Mouse (Mus musculus) heart, embryonic 16.5 days (tissue): ENCODE measurements around the gene Slc1a3. TPM values are rescaled to one million over a fixed set of nuclear protein-coding genes. Genes with fewer than 3 reads are reported as not detected.

Source experiments
- ATAC-seq: fragments of 200-750 bp; cut with Nextera tagmentation; replicated peaks from 2 replicates; pipeline ENCODE4 v1.8.0; 2017; ENCODE audit warnings: moderate number of reproducible peaks; ENCODE audit not compliant: insufficient read depth, low FRiP score; ENCODE audit errors: extremely low read depth
- H3K27ac ChIP-seq: fragments of 300-500 bp; sonication (generic); 2 replicates; pipeline ENCODE4 v1.5.1; 2014; ENCODE audit warnings: mild to moderate bottlenecking, low read length, control low read depth, moderate library complexity
- H3K27me3 ChIP-seq: fragments of 300-500 bp; sonication (generic); 2 replicates; pipeline ENCODE4 v1.6.1; 2014; ENCODE audit warnings: low read length, mixed read lengths; ENCODE audit not compliant: control insufficient read depth, insufficient read depth
- H3K36me3 ChIP-seq: fragments of 300-500 bp; sonication (generic); 2 replicates; pipeline ENCODE4 v1.6.1; 2014; ENCODE audit not compliant: control insufficient read depth, insufficient read depth
- H3K4me1 ChIP-seq: fragments of 300-500 bp; sonication (generic); 2 replicates; pipeline ENCODE4 v1.6.1; 2014; ENCODE audit warnings: low read length, mixed read lengths; ENCODE audit not compliant: control insufficient read depth, insufficient read depth
- H3K4me2 ChIP-seq: fragments of 300-500 bp; sonication (generic); 2 replicates; pipeline ENCODE4 v1.6.1; 2014; ENCODE audit warnings: low read depth, mild to moderate bottlenecking, control low read depth, low read length
- H3K4me3 ChIP-seq: fragments of 300-500 bp; sonication (generic); 2 replicates; pipeline ENCODE4 v1.5.1; 2014; ENCODE audit warnings: mild to moderate bottlenecking, control low read depth, low read length
- H3K9ac ChIP-seq: fragments of 300-500 bp; sonication (generic); 2 replicates; pipeline ENCODE4 v1.6.1; 2014; ENCODE audit warnings: low read length, control low read depth
- H3K9me3 ChIP-seq: fragments of 300-500 bp; sonication (generic); replicated peaks from 2 replicates; pipeline ENCODE4 v1.6.1; 2016; ENCODE audit warnings: low read length; ENCODE audit not compliant: control insufficient read depth
- WGBS: fragments of 180-500 bp; shearing (Covaris S2); extraction: QIAGEN DNeasy Blood & Tissue Kit; methylation state at CpG from one replicate; pipeline ENCODE4 v1.1.7; 2014; 5-methylcytosine and 5-hydroxymethylcytosine counted together
- polyA plus RNA-seq: library from polyadenylated mRNA; unstranded; fragments of >200 nt; fragmentation: Nextera tagmentation; extraction: Ambion mirVana; gene quantifications from 2 replicates; pipeline ENCODE4 v1.2.1, GENCODE M21; 2015

Slc1a3 gene
- polyA plus RNA-seq, 1 experiment from 2014 or later = 15.2 TPM

DNA sequence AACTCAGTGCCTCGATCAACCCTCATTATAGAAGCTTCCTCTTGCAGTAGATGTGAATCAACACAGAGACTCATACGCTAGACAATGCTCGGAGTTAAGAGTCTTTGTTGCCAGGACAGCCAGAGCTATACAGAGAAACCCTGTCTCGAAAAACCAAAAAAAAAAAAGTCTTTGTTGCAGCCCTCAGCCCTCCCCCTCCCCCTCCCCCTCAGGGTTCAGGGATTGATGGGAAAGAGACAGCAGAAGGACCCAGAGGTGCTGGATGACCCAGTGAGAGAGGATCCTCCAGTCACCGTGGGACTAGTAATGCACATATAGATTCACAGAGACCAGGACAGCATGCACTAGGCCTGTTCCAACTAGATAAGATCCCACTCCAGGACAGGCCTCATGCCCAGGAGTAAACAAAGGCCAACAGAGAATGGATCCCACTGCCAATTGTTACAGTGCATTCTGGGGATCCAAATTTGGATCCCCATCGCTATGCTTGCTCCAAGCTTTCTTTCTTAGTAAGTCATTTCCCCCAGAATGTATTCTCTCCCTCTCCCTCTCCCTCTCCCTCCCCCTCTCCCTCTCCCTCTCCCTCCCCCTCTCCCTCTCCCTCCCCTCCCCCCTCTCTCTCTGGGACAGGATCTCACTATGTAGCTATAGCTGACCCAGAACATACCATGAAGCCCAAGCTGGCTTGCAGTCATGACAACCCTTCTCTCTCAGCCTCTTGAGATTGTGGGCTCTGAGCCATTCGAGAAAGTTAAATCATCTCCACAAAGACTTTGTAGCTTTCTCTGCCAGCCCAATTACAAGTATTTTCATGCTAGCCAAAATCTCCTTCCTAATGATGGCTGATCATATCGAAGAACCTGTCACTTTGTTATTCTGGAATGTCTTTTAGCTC lies 52.2 kb downstream of the Slc1a3 start:
- H3K4me2 ChIP-seq = no peak overlapping the region
- H3K4me1 ChIP-seq = peaks cover 18% of the 10 kb centered on the region
- no peaks in the 10 kb centered on the region for H3K36me3 ChIP-seq
- no peaks in the 10 kb centered on the region for H3K27me3 ChIP-seq
- no peak overlapping the region; the same call in 1 of the 2 replicates for H3K27ac ChIP-seq
- 63% methylated on average over 8 of the region's 8 CpGs for WGBS
- no peaks in the 10 kb centered on the region for H3K9me3 ChIP-seq
- no peak overlapping the region for H3K9ac ChIP-seq
- no peak overlapping the region for H3K4me3 ChIP-seq
- ATAC-seq = 0 out of 2 replicates have a peak, but pooled peaks have one; percentile 38

DNA sequence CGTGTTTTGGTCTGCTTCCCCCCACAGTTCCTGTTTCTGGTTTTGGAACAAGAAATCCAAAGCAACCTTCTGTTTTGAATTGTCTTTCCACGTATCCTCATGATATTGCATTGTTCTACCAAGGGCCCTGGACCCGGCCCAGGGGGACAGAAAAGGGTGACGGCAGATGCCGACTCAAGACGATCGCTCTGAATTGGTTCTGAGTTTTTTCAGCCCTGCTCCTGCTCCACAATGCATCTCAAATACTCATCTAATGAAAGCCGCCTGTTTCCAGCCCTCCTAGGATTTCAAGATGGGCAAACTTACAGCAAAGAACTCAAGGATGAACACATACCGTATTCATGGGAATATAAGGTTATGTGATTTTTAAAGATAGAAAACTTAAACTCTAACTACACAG lies 55.3 kb downstream of the Slc1a3 start:
- H3K4me2 ChIP-seq = no peak overlapping the region
- no peaks in the 10 kb centered on the region for H3K27me3 ChIP-seq
- no peaks in the 10 kb centered on the region for H3K9me3 ChIP-seq
- H3K9ac ChIP-seq = no peak overlapping the region
- no peak for ATAC-seq
- 68% methylated on average over 9 of the region's 9 CpGs for WGBS
- H3K4me1 ChIP-seq = peaks cover 13% of the 10 kb centered on the region
- H3K36me3 ChIP-seq = no peaks in the 10 kb centered on the region
- no peak overlapping the region; the same call in 1 of the 2 replicates for H3K27ac ChIP-seq
- H3K4me3 ChIP-seq = no peak overlapping the region

DNA sequence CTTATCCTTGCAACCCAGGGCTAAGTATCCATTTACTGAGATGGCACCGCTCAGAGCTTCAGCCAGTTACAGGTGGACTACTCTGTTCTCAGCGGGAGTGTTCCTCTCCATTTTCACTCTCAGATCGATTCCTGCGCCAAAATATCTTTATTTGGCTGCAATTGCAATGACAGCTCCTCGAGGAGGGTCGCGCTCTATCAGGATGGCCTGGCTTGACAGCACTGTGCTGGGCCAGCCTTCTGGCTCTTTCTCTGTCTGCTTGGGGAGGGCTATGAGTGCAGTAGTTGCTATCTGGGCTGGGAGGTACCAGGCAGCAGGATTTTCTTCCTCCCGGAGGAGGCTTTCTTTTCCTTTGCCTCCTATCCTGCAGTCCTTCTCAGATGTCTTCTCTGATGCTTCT lies 57.9 kb downstream of the Slc1a3 start:
- H3K4me2 ChIP-seq = no peak overlapping the region
- ATAC-seq = no peak
- H3K9me3 ChIP-seq = no peaks in the 10 kb centered on the region
- H3K27me3 ChIP-seq = no peaks in the 10 kb centered on the region
- no peaks in the 10 kb centered on the region for H3K36me3 ChIP-seq
- H3K4me3 ChIP-seq = no peak overlapping the region
- 77% methylated on average over 8 of the region's 8 CpGs for WGBS
- H3K4me1 ChIP-seq = no peaks in the 10 kb centered on the region; the same call in 1 of the 2 replicates
- no peak overlapping the region for H3K9ac ChIP-seq
- no peak overlapping the region for H3K27ac ChIP-seq

DNA sequence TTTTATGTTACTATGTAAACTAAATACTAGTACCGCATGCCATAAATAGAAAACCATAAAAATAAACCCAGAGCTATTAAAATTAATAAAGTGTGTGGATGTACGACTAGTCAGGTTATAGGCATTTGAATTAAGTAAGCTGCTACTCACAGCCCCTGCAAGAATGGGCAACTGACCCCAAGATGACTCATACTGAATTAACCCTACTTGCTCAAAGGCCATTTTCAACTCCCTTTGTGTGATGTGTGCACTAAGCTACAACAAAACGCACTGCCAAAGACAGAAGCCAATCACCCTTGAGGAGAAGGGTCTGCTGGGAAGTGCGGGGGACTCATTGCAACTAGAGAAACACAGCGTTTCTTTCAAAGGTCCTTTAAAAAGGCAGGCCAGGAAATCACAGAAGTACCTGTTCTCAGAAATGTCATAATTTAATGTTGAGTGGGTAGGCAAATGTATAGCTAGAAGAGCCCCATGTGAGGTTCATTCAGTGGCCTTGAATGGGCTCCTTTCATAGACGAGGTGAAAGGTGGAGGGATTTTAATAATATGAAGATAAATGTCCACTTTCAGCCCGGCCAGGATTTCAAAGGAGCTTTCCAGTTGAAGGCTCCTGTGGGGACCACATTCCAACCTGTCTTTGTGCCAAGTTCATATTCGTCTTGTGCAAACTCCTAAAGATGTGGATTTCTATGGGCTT lies 66.4 kb downstream of the Slc1a3 start:
- no peak for ATAC-seq
- H3K27ac ChIP-seq = no peak overlapping the region

DNA sequence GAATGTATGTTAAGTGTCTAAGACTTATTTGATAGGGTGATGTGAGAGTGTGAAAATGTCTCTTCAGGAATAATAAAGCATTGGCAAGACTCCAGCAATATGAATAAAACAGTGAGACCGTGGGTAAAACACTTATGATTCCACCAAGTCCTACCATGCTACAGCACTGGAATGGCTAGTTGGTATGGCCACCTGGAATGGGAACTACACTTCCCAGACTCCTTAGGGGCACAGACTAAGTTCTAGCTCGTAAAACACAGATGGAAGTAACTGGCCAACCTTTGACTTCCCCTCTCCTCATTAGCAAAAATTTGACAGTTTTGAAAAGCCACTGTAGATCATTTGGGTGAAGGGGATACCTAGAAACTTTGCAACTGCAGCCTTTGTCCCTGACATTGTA lies 70.7 kb downstream of the Slc1a3 start:
- Histone ChIP-seq H3K4me3 (no peak overlapping the region), H3K4me2 (no peak overlapping the region), H3K9me3 (no peaks in the 10 kb centered on the region), H3K27ac (no peak overlapping the region), H3K4me1 (no peaks in the 10 kb centered on the region), H3K9ac (no peak overlapping the region), H3K27me3 (no peaks in the 10 kb centered on the region), H3K36me3 (peaks cover 5% of the 10 kb centered on the region; the same call in 1 of the 2 replicates)
- ATAC-seq = no peak
- WGBS = 50% methylated on average over 2 of the region's 2 CpGs

More for the DNA sequence above, 66.4 kb downstream of the Slc1a3 start:
- 70% methylated on average over 8 of the region's 8 CpGs for WGBS
- Histone ChIP-seq H3K4me2 (no peak overlapping the region), H3K4me1 (no peaks in the 10 kb centered on the region), H3K9ac (no peak overlapping the region), H3K36me3 (peaks cover 5% of the 10 kb centered on the region; the same call in 1 of the 2 replicates), H3K27me3 (no peaks in the 10 kb centered on the region), H3K9me3 (no peaks in the 10 kb centered on the region), H3K4me3 (no peak overlapping the region)

DNA sequence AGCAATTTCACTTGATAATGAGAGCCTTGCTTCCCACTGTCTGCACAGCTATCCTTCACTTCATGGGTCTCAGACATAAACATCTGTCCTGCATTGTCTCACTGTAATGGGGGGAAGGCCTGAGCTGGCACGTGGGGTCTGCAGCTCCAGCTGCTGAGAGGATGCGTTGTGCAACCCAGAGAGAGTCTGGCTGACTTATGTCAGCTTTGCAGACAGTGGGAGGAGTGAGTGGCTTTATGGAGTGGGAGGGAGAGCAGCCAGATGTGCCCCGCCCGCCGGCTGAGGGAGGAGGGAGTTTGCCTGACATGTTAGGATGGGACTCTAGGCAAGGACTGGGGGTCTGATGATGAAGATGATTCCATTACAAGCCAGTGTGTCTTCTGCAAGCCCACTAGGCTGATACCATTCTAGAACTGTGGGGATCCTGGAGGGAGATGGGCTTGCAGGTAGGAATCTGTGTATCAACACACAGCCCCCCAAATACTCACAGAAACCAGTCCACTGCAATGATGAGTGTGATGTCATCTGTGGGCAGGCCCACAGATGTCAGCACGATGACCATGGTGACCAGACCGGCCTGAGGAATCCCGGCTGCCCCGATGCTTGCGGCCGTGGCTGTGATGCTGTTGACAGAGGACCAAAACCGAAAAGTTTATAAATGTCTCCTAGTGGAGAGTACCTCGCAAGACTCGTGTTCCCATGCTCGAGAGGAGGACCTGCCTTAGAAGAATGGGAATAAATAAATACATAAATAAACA lies 71.8 kb downstream of the Slc1a3 start:
- no peaks in the 10 kb centered on the region for H3K27me3 ChIP-seq
- peak; percentile 23; the same call in 1 of the 2 replicates for ATAC-seq
- peaks cover 5% of the 10 kb centered on the region; the same call in 1 of the 2 replicates for H3K36me3 ChIP-seq
- H3K4me3 ChIP-seq = no peak overlapping the region
- H3K4me1 ChIP-seq = no peaks in the 10 kb centered on the region
- WGBS = 72% methylated on average over 15 of the region's 15 CpGs
- no peaks in the 10 kb centered on the region for H3K9me3 ChIP-seq
- no peak overlapping the region for H3K4me2 ChIP-seq
- no peak overlapping the region for H3K9ac ChIP-seq
- H3K27ac ChIP-seq = no peak overlapping the region

DNA sequence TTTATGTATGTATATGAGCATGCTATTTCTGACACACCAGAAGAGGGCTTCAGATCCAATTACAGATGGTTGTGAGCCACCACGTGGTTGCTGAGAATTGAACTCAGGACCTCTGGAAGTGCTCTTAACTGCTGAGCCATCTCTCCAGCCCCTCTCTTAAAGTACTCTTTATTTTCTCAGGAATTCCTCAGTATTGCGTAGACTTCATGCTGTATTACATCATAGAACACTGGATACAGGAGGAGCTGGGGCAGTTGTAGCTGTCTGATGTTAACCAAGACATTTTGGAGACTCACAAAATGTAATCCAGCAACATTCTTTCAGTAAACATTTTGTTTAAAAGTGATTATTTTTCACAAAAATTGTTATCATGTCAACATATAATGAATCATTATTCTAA lies 73.3 kb downstream of the Slc1a3 start:
- H3K9me3 ChIP-seq = no peaks in the 10 kb centered on the region
- no peaks in the 10 kb centered on the region for H3K36me3 ChIP-seq
- no peaks in the 10 kb centered on the region for H3K4me1 ChIP-seq
- no peak overlapping the region for H3K9ac ChIP-seq
- no peaks in the 10 kb centered on the region for H3K27me3 ChIP-seq
- WGBS = 80% methylated on average over 2 of the region's 2 CpGs
- no peak overlapping the region for H3K27ac ChIP-seq
- ATAC-seq = no peak
- H3K4me2 ChIP-seq = no peak overlapping the region
- H3K4me3 ChIP-seq = no peak overlapping the region

DNA sequence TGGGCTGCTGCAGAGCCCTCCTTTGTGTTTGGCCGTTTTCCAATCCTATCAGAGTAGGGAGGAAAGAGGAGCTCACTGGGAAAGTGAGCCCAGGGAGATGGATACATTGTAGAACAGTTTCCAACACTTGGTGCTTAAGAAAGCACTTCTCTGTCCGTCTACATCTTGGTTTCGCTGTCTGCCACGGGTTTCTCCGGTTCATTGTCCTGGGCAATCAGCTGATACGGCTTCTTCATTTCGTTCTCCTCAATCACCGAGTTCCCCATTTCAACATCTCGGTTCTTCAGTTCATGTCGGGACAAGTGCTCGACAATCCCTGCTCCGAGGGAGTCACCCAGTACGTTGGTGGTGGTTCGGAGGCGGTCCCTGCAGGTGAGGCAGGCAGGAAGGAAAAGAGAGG lies 74.6 kb downstream of the Slc1a3 start:
- H3K27ac ChIP-seq = no peak overlapping the region
- H3K4me1 ChIP-seq = no peaks in the 10 kb centered on the region
- H3K36me3 ChIP-seq = no peaks in the 10 kb centered on the region
- no peak overlapping the region for H3K4me2 ChIP-seq
- H3K4me3 ChIP-seq = no peak overlapping the region
- H3K27me3 ChIP-seq = no peaks in the 10 kb centered on the region
- H3K9ac ChIP-seq = no peak overlapping the region
- 84% methylated on average over 15 of the region's 15 CpGs for WGBS
- H3K9me3 ChIP-seq = no peaks in the 10 kb centered on the region
- no peak for ATAC-seq
